Mouse (Mus musculus) cerebellum, adult 2 months (tissue): ENCODE results near the gene Timm29. TPM values are rescaled to one million over a fixed set of nuclear protein-coding genes. Genes with fewer than 3 reads are reported as not detected.
"Not testable (repeated sequence)": the region's sequence is repeated elsewhere in the genome, so short reads cannot be mapped to it uniquely, and the experiment has no call there.

Experiments used
- DNase-seq, 2 experiments: peaks; one replicate each; pipeline ENCODE4 v3.0.0; 2021
- H3K27ac ChIP-seq: fragments of 200-500 bp; 2 replicates; pipeline ENCODE4 v1.5.1; 2012; ENCODE audit warnings: low read length, control low read depth, inconsistent platforms; ENCODE audit not compliant: insufficient read depth
- H3K27me3 ChIP-seq: fragments of 200-500 bp; 2 replicates; pipeline ENCODE4 v1.6.1; 2012; ENCODE audit warnings: inconsistent platforms, mild to moderate bottlenecking, low read length, moderate library complexity; ENCODE audit not compliant: control insufficient read depth, insufficient read depth
- H3K4me1 ChIP-seq: fragments of 200-500 bp; 2 replicates; pipeline ENCODE4 v1.6.1; 2011; ENCODE audit warnings: low read length; ENCODE audit not compliant: control insufficient read depth, insufficient read depth
- H3K4me3 ChIP-seq: fragments of 200-500 bp; replicated peaks from 2 replicates; pipeline ENCODE3; 2011; ENCODE audit warnings: mild to moderate bottlenecking, low read depth, low read length, control low read depth; ENCODE audit not compliant: insufficient read depth
- CTCF ChIP-seq: fragments of 200-500 bp; IDR thresholded peaks from 2 replicates; pipeline ENCODE4 v1.5.1; 2011; ENCODE audit warnings: low read depth, mild to moderate bottlenecking, control low read depth, low read length, moderate library complexity, borderline replicate concordance; ENCODE audit not compliant: insufficient read depth
- POLR2A ChIP-seq: fragments of 200-500 bp; IDR thresholded peaks from 2 replicates; pipeline ENCODE4 v1.6.1; 2011; ENCODE audit warnings: low read length, control low read depth, borderline replicate concordance; ENCODE audit not compliant: insufficient read depth
- WGBS: fragments of 180-500 bp; shearing (Covaris S2); methylation state at CpG from one replicate; pipeline ENCODE4 v1.1.7; 2018; 5-methylcytosine and 5-hydroxymethylcytosine counted together
- polyA plus RNA-seq: library from polyadenylated mRNA; depleted of rRNA; stranded (reverse); fragments of >200 nt; gene quantifications from 2 replicates; pipeline ENCODE4 v1.2.3, GENCODE M21; 2012

Gene Timm29
- polyA plus RNA-seq, 1 experiment = 53.4 TPM

DNA sequence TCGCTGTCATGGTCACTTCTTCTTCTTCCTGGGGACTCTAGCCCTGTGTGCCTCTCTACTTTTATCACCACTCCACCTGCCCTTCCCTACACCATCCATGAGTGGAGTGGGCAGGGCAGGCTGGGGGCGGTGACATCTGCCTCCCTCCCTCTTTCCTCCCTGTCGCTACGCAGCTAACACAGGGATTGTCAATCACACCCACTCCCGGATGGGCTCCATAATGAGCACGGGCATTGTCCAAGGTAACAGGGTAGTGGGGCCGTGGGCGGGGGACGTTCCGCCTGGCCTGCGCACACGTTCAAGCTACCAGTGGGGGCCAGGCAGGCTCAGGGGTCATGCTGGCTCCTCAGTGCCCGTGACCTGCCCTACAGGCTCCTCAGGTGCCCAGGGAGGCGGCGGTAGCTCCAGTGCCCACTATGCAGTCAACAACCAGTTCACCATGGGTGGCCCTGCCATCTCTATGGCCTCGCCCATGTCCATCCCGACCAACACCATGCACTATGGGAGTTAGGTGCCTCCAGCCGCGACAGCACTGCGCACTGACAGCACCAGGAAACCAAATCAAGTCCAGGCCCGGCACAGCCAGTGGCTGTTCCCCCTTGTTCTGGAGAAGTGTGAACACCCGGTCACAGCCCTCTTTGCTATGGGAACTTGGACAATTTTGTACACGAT lies 4.7 kb upstream of the Timm29 start:
- peaks cover 8% of the 10 kb centered on the region; the same call in 1 of the 2 replicates for H3K4me1 ChIP-seq
- no peak for TF ChIP-seq POLR2A
- no peak for TF ChIP-seq CTCF
- no peak overlapping the region for H3K27ac ChIP-seq
- H3K27me3 ChIP-seq = no peaks in the 10 kb centered on the region
- no peak overlapping the region for H3K4me3 ChIP-seq
- no peak for DNase-seq
- WGBS = 75% methylated on average over 23 of the region's 23 CpGs

DNA sequence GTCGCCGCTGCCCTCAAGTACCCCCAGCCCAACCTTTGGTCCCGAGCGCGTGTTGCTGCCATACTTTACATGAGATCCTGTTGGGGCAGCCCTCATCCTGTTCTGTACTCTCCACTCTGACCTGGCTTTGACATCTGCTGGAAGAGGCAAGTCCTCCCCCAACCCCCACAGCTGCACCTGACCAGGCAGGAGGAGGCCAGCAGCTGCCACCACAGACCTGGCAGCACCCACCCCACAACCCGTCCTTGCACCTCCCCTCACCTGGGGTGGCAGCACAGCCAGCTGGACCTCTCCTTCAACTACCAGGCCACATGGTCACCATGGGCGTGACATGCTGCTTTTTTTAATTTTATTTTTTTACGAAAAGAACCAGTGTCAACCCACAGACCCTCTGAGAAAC lies 4.2 kb upstream of the Timm29 start:
- H3K27ac ChIP-seq = no peak overlapping the region
- H3K4me3 ChIP-seq = no peak overlapping the region
- TF ChIP-seq POLR2A = no peak
- TF ChIP-seq CTCF = no peak
- WGBS = 74% methylated on average over 8 of the region's 8 CpGs
- DNase-seq = no peak
- H3K4me1 ChIP-seq = peaks cover 8% of the 10 kb centered on the region; the same call in 1 of the 2 replicates
- no peaks in the 10 kb centered on the region for H3K27me3 ChIP-seq

DNA sequence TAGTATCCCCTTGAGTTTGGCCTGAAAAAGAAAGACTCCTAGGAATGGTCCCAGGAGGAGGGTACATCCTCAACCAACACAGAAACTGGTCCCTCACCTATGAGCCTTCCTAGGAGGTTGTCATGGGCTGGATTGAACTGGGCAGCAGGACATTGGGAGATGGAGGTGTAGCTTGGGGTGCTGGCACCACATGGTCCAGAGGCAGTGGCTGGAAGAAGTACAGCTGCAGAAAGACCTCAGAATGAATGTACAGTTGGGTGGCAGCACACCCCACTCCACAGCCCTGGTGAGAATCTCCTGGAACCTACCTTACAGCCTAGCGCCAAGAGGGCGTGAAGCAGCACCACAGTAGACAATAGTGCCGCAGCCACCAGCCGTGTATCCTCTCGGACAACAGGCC lies 3.0 kb upstream of the Timm29 start:
- no peaks in the 10 kb centered on the region for H3K27me3 ChIP-seq
- WGBS = 69% methylated on average over 5 of the region's 5 CpGs
- DNase-seq = no peak
- TF ChIP-seq CTCF = no peak
- no peak for TF ChIP-seq POLR2A
- peaks cover 8% of the 10 kb centered on the region; the same call in 1 of the 2 replicates for H3K4me1 ChIP-seq
- no peak overlapping the region for H3K4me3 ChIP-seq
- no peak overlapping the region for H3K27ac ChIP-seq

DNA sequence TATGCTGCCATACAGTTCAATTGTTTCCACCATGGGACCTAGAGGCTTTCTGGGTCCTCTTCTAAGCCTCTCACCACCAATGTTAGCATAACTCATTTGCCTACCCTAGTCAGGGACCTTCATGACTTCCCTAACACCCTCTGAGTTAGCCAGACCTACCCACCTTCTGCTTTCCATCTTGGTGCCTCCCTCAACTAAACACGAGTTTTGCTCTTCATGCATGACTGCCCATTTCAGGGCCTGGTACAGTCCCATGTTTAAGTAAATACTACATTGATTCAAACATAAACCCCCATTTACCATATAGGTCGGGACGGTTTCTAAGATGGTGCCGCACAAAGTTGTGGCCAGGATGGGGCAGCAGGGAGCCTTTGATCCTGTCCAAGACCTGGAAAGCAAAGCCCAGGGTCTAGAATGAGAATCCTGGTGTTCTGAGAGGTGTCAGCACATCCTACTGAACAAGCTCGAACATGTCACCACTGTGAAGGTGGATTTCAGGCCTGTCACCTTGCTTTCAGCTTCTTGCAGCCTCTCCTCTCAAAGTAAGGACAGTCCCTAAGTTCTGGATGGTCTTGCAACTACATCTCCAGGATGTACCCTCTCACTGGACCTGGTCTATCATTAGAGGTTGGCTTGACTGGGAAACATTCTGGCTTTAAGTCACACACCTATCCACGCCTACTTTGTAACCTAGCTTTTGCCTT lies 1.2 kb upstream of the Timm29 start:
- 68% methylated on average over 6 of the region's 6 CpGs for WGBS

DNA sequence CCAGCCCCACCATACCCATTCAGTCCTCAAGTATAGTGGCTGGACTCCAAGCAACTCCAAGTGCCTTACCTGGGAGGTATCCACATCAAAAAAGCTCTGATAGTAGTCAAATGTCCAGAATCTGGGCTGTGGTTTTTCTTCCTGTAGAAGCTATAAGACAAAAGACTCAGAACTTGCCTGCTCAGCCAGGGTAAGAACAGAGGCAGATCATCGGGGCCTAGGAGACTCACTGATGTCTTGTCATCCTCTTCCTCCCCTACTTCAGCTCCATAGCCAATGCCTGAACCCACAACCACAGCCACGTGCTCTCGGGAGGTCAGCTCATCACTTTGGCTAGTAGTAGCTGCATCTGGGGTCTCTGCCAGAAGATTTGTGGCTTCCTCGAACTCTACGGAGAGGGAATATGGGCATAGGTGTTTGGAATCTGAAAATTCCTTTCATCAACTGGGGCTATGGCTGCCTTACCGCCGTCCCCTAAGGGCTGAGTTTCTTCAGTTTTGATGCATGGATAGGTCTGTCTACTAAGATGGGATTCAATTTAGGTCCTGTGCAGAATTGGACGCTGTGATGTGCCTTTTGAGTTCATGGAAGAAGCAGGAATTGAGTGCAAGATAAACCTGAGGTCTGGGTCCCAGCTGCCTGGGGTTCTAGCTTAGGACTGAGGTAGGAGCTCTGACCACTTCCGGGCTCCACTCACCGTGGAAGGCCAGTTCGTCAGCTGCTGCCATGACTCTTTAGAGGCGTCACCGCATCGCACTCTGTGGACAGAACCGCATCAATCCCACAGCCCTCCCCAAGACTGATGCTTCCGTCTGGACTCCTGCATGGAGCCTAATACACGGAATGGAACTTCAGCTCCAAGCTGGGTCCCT lies 455 bp upstream of the Timm29 start:
- TF ChIP-seq CTCF = no peak
- TF ChIP-seq POLR2A = no peak
- 9% methylated on average over 17 of the region's 17 CpGs for WGBS

More for the DNA sequence above, 1.2 kb upstream of the Timm29 start:
- Histone ChIP-seq H3K4me1 (peaks cover 8% of the 10 kb centered on the region; the same call in 1 of the 2 replicates), H3K27me3 (no peaks in the 10 kb centered on the region), H3K27ac (no peak overlapping the region), H3K4me3 (no peak overlapping the region)
- TF ChIP-seq CTCF = no peak
- no peak for TF ChIP-seq POLR2A
- DNase-seq = no peak

DNA sequence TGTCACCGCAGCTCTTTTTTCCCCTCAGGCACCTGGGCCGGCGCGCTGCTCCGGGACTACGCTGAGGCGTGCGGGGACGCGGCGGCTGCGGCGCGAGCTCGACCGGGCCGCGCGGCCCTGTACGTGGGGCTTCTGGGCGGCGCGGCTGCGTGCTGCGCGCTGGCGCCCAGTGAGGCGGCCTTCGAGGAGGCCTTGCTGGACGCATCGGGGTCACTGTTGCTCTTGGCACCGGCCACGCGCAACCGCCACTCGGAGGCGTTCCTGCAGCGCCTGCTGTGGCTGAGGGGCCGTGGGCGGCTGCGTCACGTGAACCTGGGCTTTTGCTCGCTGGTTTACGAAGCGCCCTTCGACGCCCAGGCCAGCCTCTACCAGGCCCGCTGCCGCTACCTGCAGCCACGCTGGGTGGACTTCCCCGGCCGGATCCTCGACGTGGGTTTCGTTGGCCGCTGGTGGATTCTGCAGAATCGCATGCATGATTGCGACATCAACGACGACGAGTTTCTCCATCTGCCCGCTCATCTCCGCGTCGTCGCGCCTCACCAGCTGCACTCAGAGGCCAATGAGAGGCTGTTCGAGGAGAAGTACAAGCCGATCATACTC lies 700 bp downstream of the Timm29 start:
- Histone ChIP-seq H3K4me3 (peak overlapping the region; percentile 93), H3K27me3 (no peaks in the 10 kb centered on the region), H3K4me1 (peaks cover 8% of the 10 kb centered on the region; the same call in 1 of the 2 replicates), H3K27ac (peak overlapping the region; percentile 30)
- TF ChIP-seq POLR2A = no peak
- no peak for TF ChIP-seq CTCF
- WGBS = under 1% methylated on average over 69 of the region's 69 CpGs
- peak in 1 of 2 experiments; percentile 59 for DNase-seq

More for the DNA sequence above, 455 bp upstream of the Timm29 start:
- no peaks in the 10 kb centered on the region for H3K27me3 ChIP-seq
- peaks cover 8% of the 10 kb centered on the region; the same call in 1 of the 2 replicates for H3K4me1 ChIP-seq
- peak overlapping the region; percentile 68 for H3K27ac ChIP-seq
- peak in 1 of 2 experiments; percentile 41 for DNase-seq
- peak overlapping the region; percentile 93 for H3K4me3 ChIP-seq

DNA sequence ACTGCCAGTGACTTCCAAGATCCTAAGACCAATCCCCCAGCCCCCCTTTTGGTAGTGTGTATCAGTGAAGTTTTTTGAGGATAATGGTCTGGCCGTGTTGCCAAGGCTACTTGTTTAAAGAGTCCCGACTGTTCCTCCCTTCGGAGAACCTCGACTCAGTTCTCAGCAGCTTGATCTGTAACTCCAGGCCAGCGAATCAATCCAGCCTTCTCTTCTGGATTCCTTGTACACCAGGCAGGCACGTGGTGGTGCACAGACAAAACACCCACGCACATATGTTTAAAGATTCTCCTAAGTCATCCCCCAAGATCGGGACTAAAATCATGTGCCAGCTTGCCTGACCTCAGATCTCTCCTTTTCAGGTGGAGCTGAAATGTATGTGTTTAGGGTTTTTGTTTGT lies 1.8 kb downstream of the Timm29 start:
- H3K4me3 ChIP-seq, H3K27me3 ChIP-seq, DNase-seq, H3K27ac ChIP-seq, H3K4me1 ChIP-seq: not testable (repeated sequence)
- WGBS = 64% methylated on average over 8 of the region's 8 CpGs
